Mouse (Mus musculus) limb, embryonic 15.5 days (tissue): ENCODE data around the gene Slc43a1. TPM values are rescaled to one million over a fixed set of nuclear protein-coding genes. Genes with fewer than 3 reads are reported as not detected.

Source experiments
- ATAC-seq: fragments of 200-750 bp; cut with Nextera tagmentation; 2 replicates; pipeline ENCODE4 v1.8.0; 2017; ENCODE audit warnings: low read depth, moderate TSS enrichment; ENCODE audit not compliant: insufficient number of reproducible peaks, low FRiP score, low TSS enrichment
- H3K27ac ChIP-seq: fragments of 300-500 bp; sonication (generic); 2 replicates; pipeline ENCODE4 v1.5.1; 2015; ENCODE audit warnings: moderate library complexity, mild to moderate bottlenecking, inconsistent platforms
- H3K27me3 ChIP-seq: fragments of 300-500 bp; sonication (generic); 2 replicates; pipeline ENCODE4 v1.6.1; 2015; ENCODE audit warnings: inconsistent platforms
- H3K36me3 ChIP-seq: fragments of 300-500 bp; sonication (generic); 2 replicates; pipeline ENCODE4 v1.6.1; 2015; ENCODE audit warnings: inconsistent platforms
- H3K4me1 ChIP-seq: fragments of 300-500 bp; sonication (generic); 2 replicates; pipeline ENCODE4 v1.6.1; 2015; ENCODE audit warnings: inconsistent platforms
- H3K4me2 ChIP-seq: fragments of 300-500 bp; sonication (generic); 2 replicates; pipeline ENCODE4 v1.6.1; 2015; ENCODE audit warnings: mild to moderate bottlenecking, inconsistent platforms
- H3K4me3 ChIP-seq: fragments of 300-500 bp; sonication (generic); 2 replicates; pipeline ENCODE4 v1.5.1; 2015; ENCODE audit warnings: mild to moderate bottlenecking, inconsistent platforms
- H3K9ac ChIP-seq: fragments of 300-500 bp; sonication (generic); 2 replicates; pipeline ENCODE4 v1.6.1; 2015; ENCODE audit warnings: inconsistent platforms
- H3K9me3 ChIP-seq: fragments of 300-500 bp; sonication (generic); 2 replicates; pipeline ENCODE4 v1.6.1; 2016; ENCODE audit warnings: inconsistent platforms
- WGBS: fragments of 180-500 bp; shearing (Covaris S2); methylation state at CpG from one replicate; pipeline ENCODE4 v1.1.7; 2015; 5-methylcytosine and 5-hydroxymethylcytosine counted together
- polyA plus RNA-seq: library from polyadenylated mRNA; unstranded; fragments of >200 nt; fragmentation: Nextera tagmentation; extraction: Ambion mirVana; gene quantifications from 2 replicates; pipeline ENCODE4 v1.2.1, GENCODE M21; 2015

Slc43a1 gene
- polyA plus RNA-seq, 1 experiment from 2014 or later, result 14.5 TPM

- H3K36me3 ChIP-seq, result peaks cover 52% of the 10 kb centered on the region
- H3K4me2 ChIP-seq, result peak overlapping the region; percentile 24; the same call in 1 of the 2 replicates
- WGBS, result 39% methylated on average over 23 of the region's 23 CpGs
- ATAC-seq, result peak; percentile 61
- no peaks in the 10 kb centered on the region for H3K27me3 ChIP-seq
- no peaks in the 10 kb centered on the region for H3K9me3 ChIP-seq
- H3K9ac ChIP-seq, result no peak overlapping the region
- H3K27ac ChIP-seq, result no peak overlapping the region
- H3K4me3 ChIP-seq, result peak overlapping the region; percentile 1; the same call in 1 of the 2 replicates
- H3K4me1 ChIP-seq, result peaks cover 4% of the 10 kb centered on the region
Measured at GRCm38 (mm10) chr2:84851130-84852040, 12.7 kb downstream of the Slc43a1 start.

- Histone ChIP-seq H3K36me3 (peaks cover 70% of the 10 kb centered on the region), H3K27me3 (no peaks in the 10 kb centered on the region), H3K4me3 (no peak overlapping the region), H3K9ac (no peak overlapping the region), H3K4me1 (peaks cover 4% of the 10 kb centered on the region; the same call in 1 of the 2 replicates), H3K4me2 (no peak overlapping the region), H3K9me3 (no peaks in the 10 kb centered on the region), H3K27ac (no peak overlapping the region)
- 33% methylated on average over 2 of the region's 2 CpGs for whole genome bisulfite sequencing
- ATAC-seq, result no peak
Measured at GRCm38 (mm10) chr2:84855732-84856131, 17.1 kb downstream of the Slc43a1 start.

GRCm38 (mm10) chr2:84858551-84858950, 19.9 kb downstream of the Slc43a1 start:
- H3K9me3 ChIP-seq, result no peaks in the 10 kb centered on the region
- H3K36me3 ChIP-seq, result peaks cover 84% of the 10 kb centered on the region
- H3K27me3 ChIP-seq, result no peaks in the 10 kb centered on the region
- no peak for ATAC-seq
- H3K4me3 ChIP-seq, result no peak overlapping the region
- no peaks in the 10 kb centered on the region for H3K4me1 ChIP-seq
- H3K4me2 ChIP-seq, result no peak overlapping the region
- H3K9ac ChIP-seq, result no peak overlapping the region
- H3K27ac ChIP-seq, result no peak overlapping the region
- whole genome bisulfite sequencing, result 81% methylated on average over 1 of the region's 1 CpGs

- no peak for ATAC-seq
- WGBS, result 79% methylated on average over 7 of the region's 7 CpGs
- no peaks in the 10 kb centered on the region for H3K9me3 ChIP-seq
- no peak overlapping the region for H3K4me3 ChIP-seq
- H3K9ac ChIP-seq, result no peak overlapping the region
- H3K36me3 ChIP-seq, result peaks cover 67% of the 10 kb centered on the region
- H3K27me3 ChIP-seq, result peaks cover 6% of the 10 kb centered on the region; the same call in 1 of the 2 replicates
- H3K4me2 ChIP-seq, result no peak overlapping the region
- H3K4me1 ChIP-seq, result no peaks in the 10 kb centered on the region
- no peak overlapping the region for H3K27ac ChIP-seq
Measured at GRCm38 (mm10) chr2:84859991-84860780, 21.5 kb downstream of the Slc43a1 start.

GRCm38 (mm10) chr2:84861430-84861829, 22.8 kb downstream of the Slc43a1 start:
- Histone ChIP-seq H3K4me1 (peaks cover 9% of the 10 kb centered on the region), H3K27me3 (peaks cover 19% of the 10 kb centered on the region), H3K4me3 (no peak overlapping the region), H3K4me2 (no peak overlapping the region), H3K9me3 (no peaks in the 10 kb centered on the region), H3K27ac (no peak overlapping the region), H3K36me3 (peaks cover 64% of the 10 kb centered on the region), H3K9ac (no peak overlapping the region)
- WGBS, result 65% methylated on average over 3 of the region's 3 CpGs
- no peak for ATAC-seq

GRCm38 (mm10) chr2:84862231-84862630, 23.6 kb downstream of the Slc43a1 start:
- Histone ChIP-seq H3K4me2 (no peak overlapping the region), H3K36me3 (peaks cover 56% of the 10 kb centered on the region), H3K27ac (no peak overlapping the region), H3K4me1 (peaks cover 11% of the 10 kb centered on the region), H3K9me3 (no peaks in the 10 kb centered on the region), H3K9ac (no peak overlapping the region), H3K27me3 (peaks cover 27% of the 10 kb centered on the region), H3K4me3 (no peak overlapping the region)
- WGBS, result 78% methylated on average over 3 of the region's 3 CpGs
- no peak for ATAC-seq

GRCm38 (mm10) chr2:84865616-84866571, 27.2 kb downstream of the Slc43a1 start:
- H3K4me2 ChIP-seq, result peak overlapping the region; percentile 70
- H3K4me3 ChIP-seq, result peak overlapping the region; percentile 37
- H3K36me3 ChIP-seq, result peaks cover 26% of the 10 kb centered on the region
- ATAC-seq, result 0 out of 2 replicates have a peak, but pooled peaks have one; percentile 25
- H3K9ac ChIP-seq, result peak overlapping the region; percentile 11; the same call in 1 of the 2 replicates
- under 1% methylated on average over 47 of the region's 47 CpGs for WGBS
- H3K4me1 ChIP-seq, result peaks cover 11% of the 10 kb centered on the region
- H3K27ac ChIP-seq, result no peak overlapping the region
- H3K27me3 ChIP-seq, result peaks cover 61% of the 10 kb centered on the region
- no peaks in the 10 kb centered on the region for H3K9me3 ChIP-seq

GRCm38 (mm10) chr2:84868521-84868943, 29.9 kb downstream of the Slc43a1 start:
- Histone ChIP-seq H3K4me3 (no peak overlapping the region), H3K36me3 (no peaks in the 10 kb centered on the region; the same call in 1 of the 2 replicates), H3K27me3 (peaks cover 88% of the 10 kb centered on the region), H3K4me2 (no peak overlapping the region), H3K4me1 (peaks cover 23% of the 10 kb centered on the region), H3K9me3 (no peaks in the 10 kb centered on the region), H3K9ac (no peak overlapping the region), H3K27ac (no peak overlapping the region)
- 9% methylated on average over 5 of the region's 5 CpGs for WGBS
- no peak for ATAC-seq

GRCm38 (mm10) chr2:84868977-84869376, 30.3 kb downstream of the Slc43a1 start:
- H3K9me3 ChIP-seq, result no peaks in the 10 kb centered on the region
- ATAC-seq, result no peak
- peaks cover 92% of the 10 kb centered on the region for H3K27me3 ChIP-seq
- H3K4me3 ChIP-seq, result no peak overlapping the region
- 75% methylated on average over 2 of the region's 2 CpGs for WGBS
- no peak overlapping the region for H3K9ac ChIP-seq
- H3K4me2 ChIP-seq, result no peak overlapping the region
- peaks cover 23% of the 10 kb centered on the region for H3K4me1 ChIP-seq
- no peak overlapping the region for H3K27ac ChIP-seq
- H3K36me3 ChIP-seq, result no peaks in the 10 kb centered on the region

- Histone ChIP-seq H3K27ac (no peak overlapping the region), H3K9me3 (no peaks in the 10 kb centered on the region), H3K4me3 (no peak overlapping the region), H3K36me3 (no peaks in the 10 kb centered on the region), H3K27me3 (peaks cover 98% of the 10 kb centered on the region), H3K4me2 (no peak overlapping the region), H3K9ac (no peak overlapping the region), H3K4me1 (peaks cover 22% of the 10 kb centered on the region)
- no peak for ATAC-seq
- WGBS, result 56% methylated on average over 4 of the region's 4 CpGs
Measured at GRCm38 (mm10) chr2:84870623-84871160, 32.0 kb downstream of the Slc43a1 start.
